Mouse (Mus musculus): ENCODE measurements around the gene Scnm1. TPM values are rescaled to one million over a fixed set of nuclear protein-coding genes. Genes with fewer than 3 reads are reported as not detected.
A peak's percentile ranks its signal among the peaks of the same experiment; 100 is the strongest.

The Scnm1 gene
- polyA plus RNA-seq, 1 experiment, result 34.3 TPM

DNA sequence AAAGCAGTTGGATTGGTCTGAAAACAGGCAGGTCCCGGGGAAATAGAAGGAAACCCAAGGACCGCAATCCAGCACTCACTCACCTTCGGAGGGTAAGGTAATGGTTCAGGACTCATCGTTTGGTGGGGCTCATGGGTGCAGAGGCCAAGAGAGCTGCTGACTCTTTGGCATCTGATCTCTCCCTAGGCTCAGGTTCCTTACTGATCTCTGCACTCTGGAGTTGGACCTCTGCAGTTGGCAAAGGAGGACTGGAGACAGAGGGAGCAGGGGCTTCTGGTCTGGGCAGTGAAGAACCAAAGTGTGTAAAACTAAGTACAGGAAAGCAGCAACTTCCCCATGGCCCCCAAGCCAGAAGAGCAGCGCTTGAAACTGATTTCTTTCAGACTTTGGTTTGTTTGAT, 3.7 kb downstream of the Scnm1 start:
- Histone ChIP-seq H3K27ac (ENCODE audit: insufficient read depth, low read depth, low read length) (no peak overlapping the region), H3K4me1 (ENCODE audit: control insufficient read depth, insufficient read depth, insufficient read length, low read length) (peaks cover 3% of the 10 kb centered on the region; the same call in 1 of the 2 replicates), H3K4me3 (ENCODE audit: low read depth, low read length) (no peak overlapping the region), H3K36me3 (ENCODE audit: control insufficient read depth, insufficient read depth, low read length) (peaks cover 22% of the 10 kb centered on the region), H3K27me3 (ENCODE audit: control insufficient read depth, insufficient read depth, low read length) (no peaks in the 10 kb centered on the region)
- 84% methylated on average over 5 of the region's 5 CpGs for WGBS
- TF ChIP-seq POLR2A (IDR thresholded peaks at IDR 0.05; ENCODE audit: low read depth, low read length) (no peak), CTCF (IDR thresholded peaks at IDR 0.05; ENCODE audit: extremely low read depth, insufficient read length, insufficient replicate concordance, low read depth, low read length) (no peak)

DNA sequence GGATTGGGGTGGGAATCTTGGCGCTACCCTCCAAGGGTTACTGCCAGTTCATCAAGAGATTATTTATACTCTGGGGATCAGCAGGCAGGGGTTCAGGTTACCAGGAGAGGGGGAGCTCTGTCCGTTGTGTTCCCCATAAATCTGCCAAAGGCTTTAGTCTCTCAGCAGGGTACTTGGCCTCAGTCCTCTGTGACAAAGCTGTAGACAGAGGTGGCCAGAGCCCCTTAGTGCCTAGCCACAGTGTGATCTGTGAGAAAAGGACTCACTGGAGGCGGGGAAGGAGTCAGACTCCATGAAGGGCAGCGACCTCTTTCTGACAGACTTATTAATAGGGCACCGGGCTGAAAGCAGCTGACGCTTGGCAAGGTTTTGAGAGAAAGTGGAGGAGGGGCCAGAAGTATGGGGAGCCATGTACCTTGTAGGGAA, 4.6 kb downstream of the Scnm1 start:
- H3K27ac ChIP-seq (ENCODE audit: insufficient read depth, low read depth, low read length), result no peak overlapping the region
- WGBS, result 81% methylated on average over 6 of the region's 6 CpGs
- peaks cover 22% of the 10 kb centered on the region for H3K36me3 ChIP-seq (ENCODE audit: control insufficient read depth, insufficient read depth, low read length)
- no peaks in the 10 kb centered on the region for H3K27me3 ChIP-seq (ENCODE audit: control insufficient read depth, insufficient read depth, low read length)
- H3K4me1 ChIP-seq (ENCODE audit: control insufficient read depth, insufficient read depth, insufficient read length, low read length), result peaks cover 3% of the 10 kb centered on the region; the same call in 1 of the 2 replicates
- TF ChIP-seq CTCF (IDR thresholded peaks at IDR 0.05; ENCODE audit: extremely low read depth, insufficient read length, insufficient replicate concordance, low read depth, low read length), result no peak
- no peak for TF ChIP-seq POLR2A (IDR thresholded peaks at IDR 0.05; ENCODE audit: low read depth, low read length)
- H3K4me3 ChIP-seq (ENCODE audit: low read depth, low read length), result no peak overlapping the region

DNA sequence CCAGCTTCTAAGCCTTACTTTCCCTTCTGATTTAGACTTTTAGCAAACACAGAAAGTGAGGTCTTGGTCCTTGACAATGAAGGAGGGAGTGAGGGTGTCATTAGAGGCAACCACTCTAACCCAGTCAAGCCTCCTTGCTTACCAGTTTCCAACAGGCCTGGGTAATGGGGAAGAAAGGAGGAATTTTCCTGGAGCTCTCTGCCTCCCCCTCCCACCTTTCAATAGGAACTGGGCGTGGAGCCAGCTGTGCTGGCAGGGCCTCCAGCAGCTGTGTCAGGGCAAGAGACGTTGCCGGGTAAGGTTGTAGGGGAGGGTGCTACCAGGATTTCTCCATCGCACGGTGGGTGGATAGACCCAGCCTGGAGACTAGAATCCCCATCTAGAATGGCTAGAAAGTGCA, 8.8 kb downstream of the Scnm1 start:
- 8% methylated on average over 5 of the region's 5 CpGs for WGBS
- TF ChIP-seq CTCF (IDR thresholded peaks at IDR 0.05; ENCODE audit: extremely low read depth, insufficient read length, insufficient replicate concordance, low read depth, low read length), result no peak
- TF ChIP-seq POLR2A (IDR thresholded peaks at IDR 0.05; ENCODE audit: low read depth, low read length), result no peak

DNA sequence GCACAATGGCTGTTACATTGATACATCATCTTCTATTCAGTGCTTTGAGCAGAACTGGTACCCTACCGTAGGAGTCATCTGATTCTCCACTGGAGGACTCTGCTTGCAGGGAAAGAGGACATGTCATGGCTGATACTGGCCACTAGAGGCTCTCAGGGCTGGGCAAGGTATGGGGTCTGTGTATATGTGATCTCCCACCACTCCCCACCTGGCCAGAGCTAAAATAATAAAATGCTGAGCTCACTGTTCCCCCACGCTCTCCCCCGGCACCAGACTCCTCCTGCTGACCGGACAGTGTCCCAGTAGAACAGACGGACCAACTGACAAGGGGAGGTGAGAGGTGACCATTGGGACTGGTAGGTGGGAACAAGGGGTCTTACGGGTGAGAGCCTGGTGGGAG, 9.6 kb downstream of the Scnm1 start, which contains the start of gene Tmod4:
Tmod4 (plus strand) TSS at position 231 of the 400 bp plus-strand sequence.
- 66% methylated on average over 6 of the region's 6 CpGs for WGBS
- Histone ChIP-seq H3K4me1 (ENCODE audit: control insufficient read depth, insufficient read depth, insufficient read length, low read length) (no peaks in the 10 kb centered on the region), H3K27me3 (ENCODE audit: control insufficient read depth, insufficient read depth, low read length) (no peaks in the 10 kb centered on the region), H3K4me3 (ENCODE audit: low read depth, low read length) (no peak within 1 kb of the TSS), H3K36me3 (ENCODE audit: control insufficient read depth, insufficient read depth, low read length) (peaks cover 37% of the 10 kb centered on the region), H3K27ac (ENCODE audit: insufficient read depth, low read depth, low read length) (no peak within 1 kb of the TSS)
- TF ChIP-seq CTCF (IDR thresholded peaks at IDR 0.05; ENCODE audit: extremely low read depth, insufficient read length, insufficient replicate concordance, low read depth, low read length), result peak; percentile 50; the same call in 1 of the 2 replicates
- TF ChIP-seq POLR2A (IDR thresholded peaks at IDR 0.05; ENCODE audit: low read depth, low read length), result no peak

More for the DNA sequence above, 8.8 kb downstream of the Scnm1 start:
- Histone ChIP-seq H3K36me3 (ENCODE audit: control insufficient read depth, insufficient read depth, low read length) (peaks cover 35% of the 10 kb centered on the region), H3K27me3 (ENCODE audit: control insufficient read depth, insufficient read depth, low read length) (no peaks in the 10 kb centered on the region), H3K4me1 (ENCODE audit: control insufficient read depth, insufficient read depth, insufficient read length, low read length) (no peaks in the 10 kb centered on the region), H3K4me3 (ENCODE audit: low read depth, low read length) (no peak overlapping the region), H3K27ac (ENCODE audit: insufficient read depth, low read depth, low read length) (no peak overlapping the region)

DNA sequence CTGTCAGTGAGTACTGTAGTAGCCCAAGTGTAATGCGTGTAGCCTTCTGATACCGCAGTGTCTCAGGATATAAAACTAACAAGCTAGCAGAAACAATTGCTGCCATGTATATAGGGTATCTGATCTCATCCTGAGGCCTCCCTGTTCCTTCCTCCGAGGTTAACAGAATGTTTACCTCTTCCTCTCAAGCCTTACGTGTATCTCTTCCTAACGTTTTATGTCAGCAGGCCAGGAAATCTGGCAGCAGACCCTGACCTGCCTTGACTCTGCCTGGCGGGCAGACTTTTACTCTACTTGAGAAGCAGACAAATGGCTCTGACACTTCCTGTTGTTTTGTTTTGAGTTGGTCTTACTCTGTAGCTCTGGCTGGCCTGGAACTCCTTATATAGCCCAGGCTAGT, 12.2 kb downstream of the Scnm1 start:
- no peak overlapping the region for H3K4me3 ChIP-seq (ENCODE audit: low read depth, low read length)
- no peaks in the 10 kb centered on the region for H3K27me3 ChIP-seq (ENCODE audit: control insufficient read depth, insufficient read depth, low read length)
- TF ChIP-seq POLR2A (IDR thresholded peaks at IDR 0.05; ENCODE audit: low read depth, low read length) (no peak), CTCF (IDR thresholded peaks at IDR 0.05; ENCODE audit: extremely low read depth, insufficient read length, insufficient replicate concordance, low read depth, low read length) (no peak)
- H3K36me3 ChIP-seq (ENCODE audit: control insufficient read depth, insufficient read depth, low read length), result peaks cover 44% of the 10 kb centered on the region
- no peak overlapping the region for H3K27ac ChIP-seq (ENCODE audit: insufficient read depth, low read depth, low read length)
- WGBS, result 77% methylated on average over 6 of the region's 6 CpGs
- H3K4me1 ChIP-seq (ENCODE audit: control insufficient read depth, insufficient read depth, insufficient read length, low read length), result peaks cover 2% of the 10 kb centered on the region; the same call in 1 of the 2 replicates

DNA sequence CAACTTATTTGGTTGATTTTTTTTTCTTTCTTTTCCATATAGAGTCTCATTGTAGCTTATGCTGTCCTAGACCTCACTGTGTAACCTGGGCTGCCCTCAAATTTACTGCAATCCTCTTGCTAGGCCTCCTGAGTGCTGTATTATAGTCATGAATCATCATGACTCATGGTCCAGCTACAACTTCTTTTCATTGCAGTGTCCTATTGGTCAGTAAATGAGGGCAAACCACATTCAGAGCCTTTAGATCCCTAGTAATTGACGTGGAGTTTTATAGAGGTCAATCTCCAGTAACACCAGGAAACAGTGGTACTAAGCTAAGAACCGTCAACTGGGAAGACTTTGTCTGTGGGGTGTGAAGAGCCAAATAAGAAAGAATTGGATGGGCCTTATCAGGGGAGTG, 16.1 kb downstream of the Scnm1 start:
- WGBS, result 66% methylated on average over 2 of the region's 2 CpGs
- Histone ChIP-seq H3K27me3 (ENCODE audit: control insufficient read depth, insufficient read depth, low read length) (no peaks in the 10 kb centered on the region), H3K4me3 (ENCODE audit: low read depth, low read length) (no peak overlapping the region), H3K4me1 (ENCODE audit: control insufficient read depth, insufficient read depth, insufficient read length, low read length) (peaks cover 2% of the 10 kb centered on the region; the same call in 1 of the 2 replicates), H3K27ac (ENCODE audit: insufficient read depth, low read depth, low read length) (0 out of 2 replicates have a peak overlapping the region, but pooled peaks have one; percentile 23), H3K36me3 (ENCODE audit: control insufficient read depth, insufficient read depth, low read length) (peaks cover 49% of the 10 kb centered on the region)
- TF ChIP-seq POLR2A (IDR thresholded peaks at IDR 0.05; ENCODE audit: low read depth, low read length) (no peak), CTCF (IDR thresholded peaks at IDR 0.05; ENCODE audit: extremely low read depth, insufficient read length, insufficient replicate concordance, low read depth, low read length) (no peak)

DNA sequence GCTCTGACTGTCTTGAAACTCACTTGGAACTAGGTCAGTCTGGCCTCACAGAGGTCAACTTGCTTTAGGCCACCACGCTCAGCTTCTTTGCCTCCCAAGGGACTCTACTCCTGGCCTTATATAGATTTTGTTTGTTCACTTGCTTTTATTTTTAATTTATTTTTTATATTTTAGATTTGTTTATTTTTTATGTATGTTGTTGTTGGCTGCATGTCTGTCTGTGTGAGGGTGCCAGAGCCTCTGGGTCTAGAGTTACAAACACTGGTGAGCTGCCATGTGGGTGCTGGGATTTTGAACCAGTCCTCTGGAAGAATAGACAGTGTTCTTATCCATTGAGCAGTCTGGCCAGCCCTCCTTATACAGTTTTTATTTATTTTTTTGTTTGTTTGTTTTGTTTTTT, 21.1 kb downstream of the Scnm1 start:
- Histone ChIP-seq H3K4me3 (ENCODE audit: low read depth, low read length) (no peak overlapping the region), H3K27me3 (ENCODE audit: control insufficient read depth, insufficient read depth, low read length) (no peaks in the 10 kb centered on the region), H3K27ac (ENCODE audit: insufficient read depth, low read depth, low read length) (no peak overlapping the region), H3K4me1 (ENCODE audit: control insufficient read depth, insufficient read depth, insufficient read length, low read length) (peaks cover 4% of the 10 kb centered on the region; the same call in 1 of the 2 replicates), H3K36me3 (ENCODE audit: control insufficient read depth, insufficient read depth, low read length) (0 out of 2 replicates have a peak, but pooled peaks cover 10% of the 10 kb centered on the region)
- 95% methylated on average over 1 of the region's 1 CpGs for WGBS
- TF ChIP-seq CTCF (IDR thresholded peaks at IDR 0.05; ENCODE audit: extremely low read depth, insufficient read length, insufficient replicate concordance, low read depth, low read length), result no peak
- TF ChIP-seq POLR2A (IDR thresholded peaks at IDR 0.05; ENCODE audit: low read depth, low read length), result no peak

Data from small intestine, adult 2 months (tissue).